Mouse (Mus musculus) layer of hippocampus, adult 9-10 months (tissue): ENCODE data around the gene Slc25a18.
"Not testable (repeated sequence)": the region's sequence is repeated elsewhere in the genome, so short reads cannot be mapped to it uniquely, and the experiment has no call there.

Experiments used
- DNase-seq: peaks from one replicate; pipeline ENCODE4 v3.0.0; 2022; ENCODE audit warnings: low spot score

The Slc25a18 gene

DNA sequence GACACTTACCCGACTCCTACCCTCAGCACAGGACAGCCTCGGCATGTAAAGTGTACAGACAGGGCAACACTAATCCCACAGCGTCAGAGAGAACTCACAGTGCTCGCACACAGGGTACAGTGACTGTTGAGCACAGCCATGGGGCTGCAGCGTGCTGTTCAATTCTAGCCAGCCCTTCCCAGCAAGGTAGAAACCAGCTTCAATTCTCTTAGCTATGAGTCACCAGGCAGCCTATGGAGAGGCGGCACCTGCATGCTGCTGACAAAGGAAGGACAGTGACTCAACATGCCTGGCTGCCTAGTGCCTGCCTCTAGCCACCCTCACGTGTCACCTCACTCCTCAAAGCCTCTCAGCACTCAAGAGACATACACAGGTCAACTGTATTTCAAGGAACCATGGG lies 24.6 kb downstream of the Slc25a18 start:
- DNase-seq = no peak

DNA sequence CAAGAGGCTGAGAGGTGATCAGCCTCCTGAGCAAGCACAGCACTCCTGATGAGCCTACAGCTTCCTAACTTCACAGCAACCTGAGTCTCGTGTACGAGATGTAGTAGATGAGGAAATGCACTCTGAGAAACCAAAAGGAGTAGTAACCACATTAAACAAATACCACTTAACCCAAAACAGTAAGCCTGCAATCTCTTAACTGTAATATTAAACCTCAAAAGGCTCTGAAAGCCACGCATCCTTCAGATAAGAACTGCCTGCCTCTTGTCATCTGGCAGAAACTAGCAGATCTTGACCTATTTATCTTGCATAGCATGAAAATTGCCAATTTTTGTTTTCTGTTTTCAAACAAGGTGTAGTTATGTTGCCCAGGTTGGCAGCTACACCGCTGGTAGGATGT lies 25.5 kb downstream of the Slc25a18 start:
- DNase-seq = no peak

DNA sequence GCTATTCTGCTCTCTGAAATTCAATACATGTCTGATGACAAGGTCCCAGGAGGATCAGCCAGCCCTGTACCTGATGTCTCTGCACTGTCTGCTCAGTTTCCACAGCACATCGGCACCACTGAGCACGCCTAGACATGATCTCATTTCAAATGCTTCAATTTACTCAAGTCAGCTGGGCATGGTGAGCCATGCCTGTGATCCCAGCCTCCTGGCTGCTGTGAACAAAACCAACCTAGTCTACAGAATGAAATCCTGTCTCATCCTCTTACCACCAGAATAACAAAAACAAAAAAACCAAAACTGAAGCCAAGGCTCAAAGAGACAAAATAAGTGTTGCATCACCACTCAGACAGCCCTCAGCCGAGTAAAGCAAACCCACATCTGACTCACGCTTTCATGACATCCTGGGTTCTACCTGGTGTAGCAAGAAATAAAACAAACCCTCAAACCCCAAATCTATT lies 26.2 kb downstream of the Slc25a18 start:
- DNase-seq = no peak

DNA sequence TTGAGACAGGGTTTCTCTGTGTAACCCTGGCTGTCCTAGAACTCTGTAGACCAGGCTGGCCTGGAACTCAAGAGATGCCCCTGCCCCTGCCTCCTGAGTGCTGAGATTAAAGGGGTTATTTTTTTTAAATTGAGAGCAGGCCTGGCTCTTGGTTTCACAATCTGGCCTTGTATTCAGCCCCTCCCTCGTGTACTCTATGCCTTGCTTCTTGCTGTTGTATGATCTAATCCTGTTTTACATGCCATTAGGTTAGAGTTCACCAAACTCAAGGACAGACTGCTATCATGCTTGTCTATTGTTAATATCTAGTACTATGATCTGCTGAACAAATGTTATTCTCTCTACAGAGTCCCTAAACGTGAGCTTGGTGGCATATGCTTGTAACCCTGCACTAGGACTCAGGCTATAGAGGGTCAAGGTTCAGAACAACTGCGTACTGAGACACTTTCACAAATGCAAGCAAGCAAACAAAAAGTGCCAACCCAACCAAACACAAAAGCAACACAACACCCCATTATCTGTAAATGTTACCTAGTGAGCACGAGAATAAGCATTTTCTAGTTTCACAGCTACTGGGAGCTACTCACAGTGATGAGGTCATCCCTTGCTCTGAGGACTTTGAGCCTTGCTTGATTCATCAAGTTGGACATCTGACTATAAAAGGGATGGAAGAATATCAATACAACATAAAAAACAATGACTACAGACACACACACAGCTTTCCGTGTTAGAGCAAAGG lies 33.8 kb downstream of the Slc25a18 start:
- DNase-seq = no peak

DNA sequence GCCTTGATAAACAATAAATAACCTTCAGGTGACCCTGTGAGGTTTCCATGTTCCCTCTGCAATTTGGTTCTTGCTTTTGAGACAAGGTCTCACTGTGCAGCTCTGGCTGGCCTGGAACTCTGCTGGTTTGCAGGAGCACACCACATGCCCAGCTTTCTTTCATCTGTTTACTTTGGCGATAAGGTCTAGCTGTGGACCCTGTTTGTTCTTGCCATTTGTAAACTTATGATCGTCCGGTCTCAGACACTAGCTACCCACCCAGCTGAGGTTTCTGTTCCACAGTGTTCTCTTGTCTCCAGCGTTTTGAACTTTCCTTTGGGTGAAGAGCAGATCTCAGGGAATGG lies 34.3 kb downstream of the Slc25a18 start:
- DNase-seq = no peak

DNA sequence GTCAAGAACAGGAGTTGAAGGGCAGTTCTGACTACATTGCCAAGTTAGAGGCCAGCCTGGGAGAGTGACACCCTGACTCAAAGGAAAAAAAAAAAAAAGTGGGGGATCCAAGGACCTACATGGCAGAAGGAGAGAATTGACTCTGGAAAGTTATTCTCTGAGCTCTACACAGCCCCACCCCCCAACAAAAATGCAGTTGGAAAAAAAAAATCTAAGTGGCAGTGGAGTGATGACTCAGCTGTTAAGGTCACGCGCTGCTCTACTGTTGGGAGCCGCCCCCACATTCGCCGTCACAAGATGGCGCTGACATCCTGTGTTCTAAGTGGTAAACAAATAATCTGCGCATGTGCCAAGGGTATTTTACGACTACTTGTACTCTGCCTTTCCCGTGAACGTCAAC lies 38.6 kb downstream of the Slc25a18 start:
- DNase-seq = not testable (repeated sequence)

DNA sequence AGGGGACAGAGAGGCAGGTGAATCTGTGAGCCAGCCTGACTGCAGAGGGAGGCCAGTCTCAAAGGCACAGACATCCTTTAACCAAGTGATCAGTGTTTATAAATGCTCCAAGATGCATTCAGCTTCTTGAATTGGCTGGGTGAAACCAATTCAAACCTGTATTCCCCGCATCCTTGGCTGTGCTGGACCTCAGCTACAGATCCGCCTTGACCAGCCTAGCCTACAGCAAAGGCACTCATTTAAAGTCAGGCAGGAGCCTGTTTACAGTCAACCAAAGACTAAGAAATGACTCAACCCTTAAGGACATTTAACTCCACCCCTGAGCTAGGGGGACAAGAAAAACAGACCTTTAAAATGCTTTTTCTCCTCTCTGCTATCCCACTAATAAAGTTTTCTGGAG lies 45.9 kb downstream of the Slc25a18 start:
- no peak for DNase-seq

DNA sequence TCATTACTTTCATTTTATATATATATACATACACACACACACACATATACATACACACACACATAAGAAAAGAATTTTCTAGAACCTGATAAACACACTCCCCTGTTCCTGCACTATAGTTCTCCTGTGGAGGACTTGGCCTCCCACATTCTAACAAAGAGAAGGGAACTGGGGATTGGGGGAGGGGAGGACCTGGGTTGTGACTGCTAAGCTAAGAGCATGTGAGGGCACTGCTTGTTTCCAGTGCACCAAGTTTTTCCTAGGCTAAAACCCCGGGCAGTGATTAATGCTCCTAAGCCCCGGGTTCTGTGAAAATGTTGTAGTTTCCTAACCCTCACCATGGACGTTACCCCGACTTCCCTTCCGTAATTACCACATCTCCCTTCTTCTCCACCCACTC lies 46.8 kb downstream of the Slc25a18 start:
- no peak for DNase-seq

DNA sequence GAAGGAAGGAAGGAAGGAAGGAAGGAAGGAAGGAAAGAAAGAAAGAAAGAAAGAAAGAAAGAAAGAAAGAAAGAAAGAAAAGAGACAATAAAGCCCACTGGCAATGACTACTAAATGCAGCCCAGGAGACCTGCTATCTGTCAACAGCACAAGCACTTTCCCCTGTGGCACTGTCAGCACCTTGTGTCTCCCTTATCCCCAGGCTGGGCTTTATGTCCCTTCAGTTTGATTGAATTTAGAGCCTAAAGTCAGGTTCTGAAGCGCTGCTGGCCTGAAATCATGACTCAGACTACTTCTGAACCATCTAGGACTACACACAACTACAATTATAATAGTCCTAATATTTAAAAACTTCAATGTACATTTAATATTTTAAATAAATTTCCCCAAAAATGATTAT lies 47.6 kb downstream of the Slc25a18 start:
- DNase-seq = no peak

DNA sequence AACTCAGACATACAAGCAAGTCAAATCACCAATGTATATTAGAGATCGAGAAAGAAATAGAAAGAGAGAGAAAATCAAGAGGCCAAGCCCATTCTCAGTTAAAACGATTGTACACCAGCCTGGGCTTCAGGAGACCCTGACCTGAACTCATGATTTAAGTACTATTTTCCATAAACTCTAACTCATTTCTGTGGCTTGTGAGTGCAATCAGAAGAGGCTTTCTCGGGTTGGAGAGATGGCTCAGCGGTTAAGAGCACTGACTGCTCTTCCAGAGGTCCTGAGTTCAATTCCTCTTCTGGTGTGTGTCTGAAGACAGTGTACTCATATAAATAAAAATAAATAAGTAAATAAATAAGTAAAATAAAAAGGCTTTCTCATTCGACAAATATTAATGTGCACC lies 48.3 kb downstream of the Slc25a18 start:
- no peak for DNase-seq

DNA sequence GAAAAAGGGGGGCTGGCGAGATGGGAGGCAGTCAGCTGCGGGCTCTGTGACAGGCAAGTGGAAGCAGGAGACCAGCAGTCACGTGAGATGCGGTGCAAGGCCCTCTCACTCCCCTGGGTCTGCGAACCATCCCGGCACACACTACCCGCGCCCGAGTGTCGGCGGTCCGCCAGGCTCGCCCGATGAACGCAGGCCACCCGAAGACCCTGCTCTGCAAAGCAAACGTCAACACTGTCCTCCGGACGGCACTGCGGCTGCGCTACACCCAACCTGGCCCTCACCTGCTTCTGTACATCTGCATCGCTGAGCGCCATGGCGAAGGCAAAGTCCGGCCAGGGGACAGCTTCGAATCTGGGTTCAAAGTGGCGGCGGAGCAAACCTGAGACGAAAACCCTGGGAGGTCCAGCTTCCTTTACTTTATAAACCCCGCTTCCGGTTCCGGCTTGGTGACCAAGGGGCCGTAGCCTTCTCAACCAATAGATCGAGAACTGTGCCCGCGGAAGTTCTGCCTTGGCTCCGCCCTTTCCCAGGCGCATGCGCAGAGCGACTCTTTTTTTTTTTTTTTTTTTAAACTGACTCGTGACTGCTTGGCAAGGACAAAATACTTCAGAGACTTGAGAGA lies 49.0 kb downstream of the Slc25a18 start, which contains the start of gene Atp6v1e1:
Gene Atp6v1e1, minus strand, starts transcription at position 487 of the 622 bp plus-strand sequence.
- peak; percentile 68 for DNase-seq

DNA sequence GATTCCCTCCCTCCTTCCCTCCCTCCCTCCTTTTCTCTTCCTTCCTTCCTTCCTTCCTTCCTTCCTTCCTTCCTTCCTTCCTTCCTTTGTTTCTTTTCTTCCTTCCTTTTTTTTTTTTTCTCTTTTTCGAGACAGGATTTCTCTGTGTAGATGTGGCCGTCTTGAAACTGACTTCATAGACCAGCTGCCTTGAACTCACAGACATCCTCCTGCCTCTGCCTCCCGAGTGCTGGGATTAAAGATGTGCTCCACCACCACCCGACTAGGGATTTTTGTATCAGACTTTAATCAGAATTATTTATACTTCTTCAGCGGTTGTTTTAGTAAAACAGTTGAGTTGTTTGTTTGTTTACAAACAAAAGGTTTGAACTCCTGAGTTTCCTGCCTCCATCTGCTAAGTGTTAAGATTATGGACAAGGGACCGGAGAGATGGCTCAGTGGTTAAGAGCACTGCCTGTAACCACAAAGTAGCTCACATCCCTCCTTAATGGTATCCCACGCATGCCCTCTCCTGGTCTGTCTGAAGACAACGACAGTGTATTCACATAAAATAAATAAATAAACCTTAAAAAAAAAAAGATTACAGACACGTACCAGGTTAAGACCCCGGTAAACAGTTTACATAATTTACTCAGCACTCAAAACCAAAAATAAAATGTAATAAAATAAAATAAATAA lies 49.7 kb downstream of the Slc25a18 start:
- DNase-seq = no peak

DNA sequence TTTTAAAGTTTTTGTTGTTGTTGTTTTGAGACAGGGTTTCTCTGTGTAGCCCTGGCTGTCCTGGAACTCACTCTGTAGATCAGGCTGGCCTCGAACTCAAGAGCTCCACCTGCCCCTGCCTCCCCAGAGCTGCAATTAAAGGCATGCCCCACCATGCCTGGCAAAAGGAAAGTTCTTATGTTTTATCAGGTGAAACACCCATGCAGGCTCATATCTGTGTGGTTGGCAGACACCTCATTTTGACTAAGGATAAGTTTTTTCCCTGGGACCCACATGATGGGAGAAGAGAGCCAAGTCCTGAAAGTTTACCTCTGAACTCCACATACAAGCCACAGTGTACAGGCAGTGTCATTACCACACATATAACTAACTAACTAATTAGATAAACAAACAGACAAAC lies 56.7 kb downstream of the Slc25a18 start:
- no peak for DNase-seq

DNA sequence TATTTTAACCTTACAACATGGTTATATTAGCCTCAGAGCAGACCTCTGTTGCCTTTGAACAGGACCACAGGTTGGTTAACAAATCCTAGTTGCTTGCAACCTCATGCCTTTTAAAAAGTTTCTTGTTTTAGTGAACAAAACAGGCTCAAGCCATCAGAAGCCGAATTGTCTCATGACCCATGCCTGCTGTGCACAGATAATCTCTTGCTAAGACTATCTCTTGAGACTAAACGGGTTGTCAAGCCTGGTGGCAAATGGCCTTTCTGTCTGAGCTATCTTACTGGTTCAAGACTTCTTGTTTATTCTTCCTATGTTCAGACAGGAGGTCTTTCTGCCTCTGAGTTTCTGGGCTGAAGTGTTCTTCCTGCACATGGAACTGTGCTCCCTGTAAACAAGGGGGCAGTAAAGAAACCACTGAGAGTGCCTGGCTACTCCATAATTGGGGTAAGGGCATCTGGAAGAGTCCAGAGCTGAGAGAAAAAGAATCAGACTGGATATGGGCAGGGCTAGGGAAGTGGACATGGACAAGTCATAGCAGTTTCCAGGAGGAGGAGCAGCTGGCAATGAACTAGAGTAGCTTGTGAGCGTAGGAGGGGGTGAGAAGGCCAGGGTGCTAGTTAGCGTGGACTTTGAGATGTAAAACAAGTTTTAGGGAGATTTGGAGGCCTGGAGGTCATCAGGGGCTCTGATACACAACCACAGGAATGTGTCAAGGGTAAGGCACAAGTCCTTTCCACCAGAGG lies 57.7 kb downstream of the Slc25a18 start:
- DNase-seq = no peak

DNA sequence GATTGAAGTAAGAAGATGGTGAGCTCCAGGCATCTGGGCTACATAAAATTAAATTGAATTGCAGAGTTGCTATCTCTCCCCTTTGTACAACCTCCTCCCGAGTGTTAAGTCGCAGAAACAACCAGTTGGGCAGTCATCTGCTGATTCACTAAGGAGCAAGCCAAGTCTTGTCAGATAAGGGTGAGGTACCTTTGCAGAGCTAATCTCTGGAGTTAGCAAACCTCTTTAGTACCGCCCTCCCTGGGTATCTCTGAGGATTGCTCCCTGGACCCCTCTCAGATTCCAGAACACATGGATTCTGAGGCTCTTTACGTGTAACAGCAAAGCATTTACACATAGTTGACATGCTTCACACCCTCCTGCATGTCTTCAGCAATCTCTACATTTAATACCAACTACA lies 58.7 kb downstream of the Slc25a18 start:
- DNase-seq = no peak

DNA sequence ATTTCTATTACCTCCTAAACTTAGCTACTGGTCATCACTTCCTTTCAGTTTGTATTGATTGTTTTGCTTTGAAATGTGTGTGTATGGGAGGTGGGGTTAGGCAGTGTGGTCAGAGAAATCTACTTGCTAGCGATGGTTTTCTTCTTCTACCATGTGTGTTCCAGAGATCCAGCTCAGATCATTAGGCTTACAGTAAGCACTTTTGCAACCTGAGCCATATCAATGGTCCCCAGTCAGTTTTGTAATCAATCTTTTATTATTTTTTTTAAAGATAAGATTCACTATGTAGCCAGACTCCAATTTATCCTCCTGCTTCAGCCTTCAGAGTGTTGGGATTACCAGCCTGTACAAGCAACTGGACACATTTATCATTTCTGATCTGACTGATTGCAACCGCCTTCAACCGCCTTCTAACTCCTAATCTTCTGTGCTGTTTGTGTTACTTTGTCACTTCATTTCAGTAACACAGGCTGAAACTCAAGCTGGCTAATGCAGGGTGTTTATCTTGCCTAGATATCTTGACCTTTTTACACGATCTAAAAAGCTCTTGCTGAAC lies 61.5 kb downstream of the Slc25a18 start:
- no peak for DNase-seq

DNA sequence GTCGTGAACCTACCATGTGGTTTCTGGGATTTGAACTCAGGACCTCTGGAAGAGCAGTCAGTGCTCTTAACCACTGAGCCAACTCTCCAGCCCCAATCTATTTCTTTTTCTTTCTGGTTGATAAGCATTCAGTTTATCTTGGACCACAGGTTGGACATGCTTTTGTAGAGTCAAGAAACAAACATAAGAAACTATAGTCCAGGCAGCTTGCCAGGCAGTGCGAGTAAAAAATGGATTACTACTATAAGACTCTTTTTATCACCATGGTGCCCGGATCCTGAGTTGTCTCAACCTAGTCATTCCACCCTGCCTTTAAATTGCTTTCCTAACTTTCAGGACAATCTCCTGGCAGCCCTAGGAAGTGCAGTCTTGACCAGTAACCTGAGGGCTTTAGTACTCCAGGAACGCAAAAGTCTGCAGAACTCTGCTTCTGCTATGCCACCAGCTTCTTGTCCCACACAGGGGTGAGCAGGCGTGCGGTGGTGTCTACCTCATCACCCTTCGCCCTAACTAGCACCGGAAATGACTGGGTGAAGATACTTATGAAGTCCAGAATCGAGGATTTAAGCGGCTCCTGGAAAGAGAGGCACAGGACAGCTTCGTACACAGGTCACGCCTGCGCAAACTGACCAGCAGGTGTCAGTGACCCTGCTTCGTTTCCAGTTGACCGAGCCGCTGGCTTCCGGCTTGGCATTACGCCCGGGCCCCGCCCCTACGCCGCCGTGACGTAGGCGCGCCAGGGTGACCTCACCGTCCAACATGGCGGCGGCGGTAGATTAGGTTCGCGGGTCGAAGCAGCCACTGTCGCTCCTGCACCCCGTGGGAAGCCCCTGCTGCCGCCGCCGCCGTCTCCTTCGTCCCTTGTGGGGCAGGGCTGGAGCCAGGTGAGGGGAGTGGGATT lies 62.3 kb downstream of the Slc25a18 start, which contains the start of gene Bcl2l13:
Gene Bcl2l13, plus strand, starts transcription at position 739 of the 901 bp plus-strand sequence.
- DNase-seq = peak; percentile 87

DNA sequence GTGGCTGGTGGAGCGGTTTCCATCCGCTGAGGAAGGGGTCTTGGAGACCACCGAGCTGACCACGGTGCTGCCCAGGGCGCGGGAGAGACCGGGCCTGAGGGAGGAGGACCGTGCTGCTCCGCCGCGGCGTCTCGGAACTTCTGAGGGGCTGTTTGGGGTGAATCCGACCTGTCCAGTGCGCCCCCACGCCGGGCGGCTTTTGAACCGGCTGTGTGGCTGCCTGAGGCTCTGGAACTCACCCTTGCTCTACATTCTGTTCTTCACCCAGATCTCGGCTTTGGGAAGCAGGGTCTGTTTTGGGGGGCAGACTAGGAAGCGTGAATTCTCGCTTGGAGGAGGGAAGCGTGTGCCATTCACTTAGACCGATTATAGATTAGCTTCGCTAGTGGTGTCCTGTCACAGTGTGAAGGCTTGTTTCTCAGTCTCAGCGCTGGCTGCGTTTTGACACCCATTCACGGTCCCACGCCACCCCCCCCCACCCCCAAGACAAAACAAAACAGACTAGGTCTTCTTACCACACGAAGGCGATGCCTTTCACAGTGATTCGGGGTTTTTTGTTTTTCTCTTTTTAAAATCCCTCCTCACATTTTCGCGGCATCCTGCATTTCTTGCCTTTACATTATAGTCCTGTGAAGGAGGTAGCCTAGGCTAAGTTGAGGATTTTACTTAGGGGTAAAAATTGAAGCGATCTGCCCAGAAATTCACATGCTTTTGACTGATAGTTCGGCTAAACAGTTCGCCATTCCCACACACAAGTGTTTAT lies 63.2 kb downstream of the Slc25a18 start:
- DNase-seq = no peak

DNA sequence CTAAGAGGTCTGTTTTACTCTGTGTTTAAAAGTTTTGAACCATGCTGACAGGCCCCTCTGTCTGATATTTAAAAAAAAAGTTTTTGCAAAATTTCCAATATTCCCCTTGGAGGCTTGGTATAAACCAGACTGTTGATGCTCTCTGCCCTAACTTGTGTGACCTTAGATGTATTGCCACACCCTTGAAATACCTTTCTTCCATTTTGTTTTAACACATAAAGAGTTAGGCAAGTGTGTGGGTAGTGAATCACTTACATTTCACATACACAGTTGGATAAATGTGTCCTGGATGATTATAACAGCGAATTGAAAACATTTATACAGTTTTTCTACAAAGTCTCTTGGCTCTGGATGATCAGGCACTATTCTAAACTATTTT lies 63.8 kb downstream of the Slc25a18 start:
- DNase-seq = no peak

DNA sequence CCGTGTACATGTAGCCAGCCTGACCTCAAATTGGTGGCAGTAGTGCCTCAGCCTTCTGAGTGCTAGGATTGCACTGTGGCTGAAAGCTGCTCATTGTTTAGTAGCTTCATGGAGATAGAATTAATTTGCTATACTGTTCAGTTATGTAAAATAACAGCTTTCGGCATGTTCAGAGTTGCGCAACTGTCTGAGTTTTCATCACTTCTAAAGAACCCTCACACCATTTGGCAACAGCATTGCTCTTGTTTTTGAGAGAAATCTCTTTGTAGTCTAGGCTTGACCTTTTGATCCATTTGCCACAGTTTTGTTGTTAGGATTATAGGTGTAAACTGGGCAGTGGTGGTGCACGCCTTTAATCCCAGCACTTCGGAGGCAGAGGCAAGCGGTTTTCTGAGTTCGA lies 66.9 kb downstream of the Slc25a18 start:
- DNase-seq = no peak
